Mouse (Mus musculus): ENCODE results near the gene Ptgfrn.

DNA sequence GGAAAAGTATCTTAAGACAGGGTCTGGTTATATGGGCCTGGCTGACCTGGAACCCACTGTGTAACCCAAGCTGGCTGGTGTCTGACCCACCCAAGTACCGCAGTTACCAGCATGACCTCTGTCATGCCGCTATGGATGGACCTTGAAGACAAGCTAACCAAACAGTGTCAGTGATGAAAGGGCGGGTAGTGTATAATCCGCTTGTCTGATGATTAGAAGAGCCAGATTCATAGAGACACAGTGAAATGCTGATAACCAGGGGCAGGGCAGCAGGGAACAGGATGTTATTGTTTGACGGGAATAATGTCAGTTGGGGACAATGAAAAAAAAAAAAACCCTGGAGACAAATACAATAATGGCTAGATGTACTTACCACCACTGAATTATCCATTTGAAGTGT is 21.7 kb upstream of the Ptgfrn start:
- TF ChIP-seq POLR2A (IDR thresholded peaks at IDR 0.05; ENCODE audit: low read depth, low read length) = no peak
- TF ChIP-seq CTCF (IDR thresholded peaks at IDR 0.05; ENCODE audit: borderline replicate concordance, insufficient read depth, low read length) = no peak

Data from embryonic fibroblast, embryonic 13.5 days (primary cell).